Mouse (Mus musculus): ENCODE results near the gene Dhh.

The Dhh gene

GRCm38 (mm10) chr15:98871070-98871915 is 27.0 kb downstream of the Dhh start, which contains the start of gene Kmt2d:
TSS of gene Kmt2d (minus strand) at chr15:98871204.
- no peak for DNase-seq

GRCm38 (mm10) chr15:98870179-98871069 is 27.9 kb downstream of the Dhh start:
- DNase-seq: peak; percentile 60

- DNase-seq: peak; percentile 28
Observed at GRCm38 (mm10) chr15:98869342-98870178, 28.8 kb downstream of the Dhh start.

- DNase-seq: no peak
Observed at GRCm38 (mm10) chr15:98868346-98869063, 29.8 kb downstream of the Dhh start.

GRCm38 (mm10) chr15:98867321-98867720 is 31.0 kb downstream of the Dhh start:
- no peak for DNase-seq

- DNase-seq: no peak
Observed at GRCm38 (mm10) chr15:98866501-98866900, 31.8 kb downstream of the Dhh start.

- no peak for DNase-seq
Observed at GRCm38 (mm10) chr15:98865771-98866170, 32.6 kb downstream of the Dhh start.

GRCm38 (mm10) chr15:98864951-98865350 is 33.4 kb downstream of the Dhh start:
- no peak for DNase-seq

- no peak for DNase-seq
Observed at GRCm38 (mm10) chr15:98863451-98863958, 34.8 kb downstream of the Dhh start.

- DNase-seq: no peak
Observed at GRCm38 (mm10) chr15:98861701-98862410, 36.5 kb downstream of the Dhh start.

GRCm38 (mm10) chr15:98860921-98861320 is 37.4 kb downstream of the Dhh start:
- no peak for DNase-seq

GRCm38 (mm10) chr15:98859319-98860043 is 38.9 kb downstream of the Dhh start:
- DNase-seq: no peak

- no peak for DNase-seq
Observed at GRCm38 (mm10) chr15:98854214-98854613, 44.1 kb downstream of the Dhh start.

- DNase-seq: no peak
Observed at GRCm38 (mm10) chr15:98853161-98853937, 45.0 kb downstream of the Dhh start.

- DNase-seq: no peak
Observed at GRCm38 (mm10) chr15:98852733-98853132, 45.6 kb downstream of the Dhh start.

GRCm38 (mm10) chr15:98852071-98852470 is 46.3 kb downstream of the Dhh start:
- DNase-seq: no peak

GRCm38 (mm10) chr15:98851229-98851818 is 47.0 kb downstream of the Dhh start:
- no peak for DNase-seq

GRCm38 (mm10) chr15:98850668-98851067 is 47.7 kb downstream of the Dhh start:
- no peak for DNase-seq

GRCm38 (mm10) chr15:98849956-98850600 is 48.3 kb downstream of the Dhh start:
- DNase-seq: no peak

Measured in cerebellum, adult 8-10 months (tissue).